Mouse (Mus musculus): ENCODE results near the gene Evi2a.

Gene Evi2a

GRCm38 (mm10) chr11:79530333-79530761 is at the start of gene Evi2a, which contains the start of gene Evi2:
TSS of gene Evi2a (minus strand) at chr11:79530609.
TSS of gene Evi2 (minus strand) at chr11:79530589.
- DNase-seq = peak; percentile 38

DNA sequence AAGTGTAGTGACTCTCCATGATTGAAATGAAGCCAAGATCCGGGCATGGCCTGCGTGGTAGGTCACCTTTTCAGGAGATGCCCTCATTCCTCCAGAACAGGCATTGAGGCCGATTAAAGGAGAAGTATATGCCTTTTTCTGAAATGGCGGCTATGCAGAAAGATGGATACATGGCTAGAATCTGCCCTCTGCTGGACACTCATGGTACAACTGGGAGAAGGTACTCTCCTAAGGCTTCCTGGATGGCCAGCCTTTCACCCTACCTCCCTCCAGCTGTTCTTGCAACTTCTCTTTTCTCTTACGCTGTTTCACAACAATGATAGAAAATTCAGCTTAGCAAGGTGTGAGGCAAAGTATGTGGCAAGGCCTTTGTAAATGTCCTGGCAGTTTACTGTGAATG is 47.3 kb upstream of the Evi2a start:
- DNase-seq = peak; percentile 86

DNA sequence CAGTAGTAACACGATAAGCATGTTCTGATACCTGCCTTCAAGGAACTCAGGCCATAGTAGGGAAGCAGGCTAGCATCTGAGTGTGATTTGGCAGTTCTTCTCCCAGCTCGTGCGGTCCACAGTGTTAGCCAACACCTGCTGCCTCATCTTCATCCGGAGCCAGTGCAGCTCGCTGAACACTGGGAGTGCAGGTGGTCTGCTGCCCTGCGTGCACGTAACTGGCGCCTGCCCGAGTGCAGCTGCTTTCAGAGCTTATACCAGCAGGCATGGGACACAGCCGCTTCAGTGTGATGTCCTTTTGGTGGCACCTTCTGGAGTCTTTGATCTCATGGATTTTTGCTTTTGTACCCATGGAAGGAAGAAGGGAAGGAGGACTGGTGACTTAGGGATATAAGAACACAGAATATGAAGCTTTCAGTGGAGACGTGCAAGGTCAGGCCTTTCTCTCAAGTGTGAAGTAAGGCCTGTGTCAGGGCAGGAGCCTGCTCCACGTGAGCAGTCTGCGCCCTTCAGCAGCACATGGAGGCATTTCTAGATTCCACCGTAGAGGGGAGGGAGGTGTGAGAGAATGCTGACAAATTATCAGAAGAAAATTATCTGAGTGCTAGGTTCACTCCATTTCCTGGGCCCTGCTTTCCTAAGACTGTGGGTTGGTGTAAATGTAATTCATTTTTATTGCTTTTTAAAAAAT is 45.1 kb upstream of the Evi2a start:
- no peak for DNase-seq

- no peak for DNase-seq
Measured at GRCm38 (mm10) chr11:79573836-79574235, 43.4 kb upstream of the Evi2a start.

DNA sequence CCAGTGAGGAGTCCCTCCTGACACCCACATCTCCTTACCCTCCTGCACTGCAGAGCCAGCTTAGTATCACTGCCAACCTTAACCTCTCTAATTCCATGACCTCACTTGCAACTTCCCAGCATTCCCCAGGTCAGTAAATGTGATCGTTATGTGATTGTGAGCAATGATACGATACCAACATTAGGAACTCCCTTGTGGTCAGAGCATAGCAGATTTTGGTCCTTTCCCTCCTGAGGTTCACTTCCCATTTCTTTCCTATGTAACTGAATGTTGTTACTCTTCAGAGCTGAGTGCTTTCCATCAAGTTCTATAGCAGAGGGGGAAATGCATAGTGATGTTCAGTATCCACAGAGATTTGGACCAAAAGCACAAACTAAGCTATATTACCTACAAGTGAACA is 39.9 kb upstream of the Evi2a start:
- no peak for DNase-seq

GRCm38 (mm10) chr11:79568197-79568911 is 37.9 kb upstream of the Evi2a start:
- no peak for DNase-seq

DNA sequence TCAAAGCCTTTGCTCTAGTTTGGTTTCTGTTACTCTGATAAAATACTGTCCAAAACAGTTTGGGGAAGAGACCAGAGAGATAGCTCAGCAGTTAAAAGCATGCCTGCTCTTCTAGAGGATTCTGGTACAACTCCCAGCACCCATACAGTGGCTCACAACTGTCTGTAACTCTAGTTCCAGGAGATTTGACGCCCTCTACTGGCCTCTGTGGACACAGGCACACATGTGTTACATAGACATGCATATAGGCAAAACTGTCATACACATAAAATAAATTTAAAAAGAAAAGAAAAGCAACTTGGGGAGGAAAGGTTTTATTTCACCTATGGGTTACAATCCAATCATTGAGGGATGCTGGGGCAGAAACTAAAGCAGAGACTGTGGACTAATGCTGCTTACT is 36.5 kb upstream of the Evi2a start:
- no peak for DNase-seq

DNA sequence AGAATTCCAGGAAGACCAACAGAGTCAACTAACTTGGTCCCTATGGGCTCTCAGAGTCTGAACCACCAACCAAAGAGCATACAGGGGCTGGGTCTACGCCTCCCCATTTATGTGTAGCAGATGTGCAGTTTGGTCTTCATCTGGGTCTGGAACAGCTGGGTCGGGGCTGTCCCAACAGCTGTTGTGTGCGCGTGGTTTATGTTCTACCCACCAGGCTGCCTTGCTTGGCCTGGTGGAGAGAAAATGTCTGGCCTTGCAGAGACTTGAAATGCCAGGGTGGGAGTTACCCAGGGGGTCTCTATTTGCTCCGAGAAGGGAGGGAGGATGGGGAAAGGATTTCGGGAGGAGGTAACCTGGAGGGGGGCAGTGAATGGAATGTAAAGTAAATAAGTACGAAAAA is 33.1 kb upstream of the Evi2a start:
- DNase-seq = no peak

DNA sequence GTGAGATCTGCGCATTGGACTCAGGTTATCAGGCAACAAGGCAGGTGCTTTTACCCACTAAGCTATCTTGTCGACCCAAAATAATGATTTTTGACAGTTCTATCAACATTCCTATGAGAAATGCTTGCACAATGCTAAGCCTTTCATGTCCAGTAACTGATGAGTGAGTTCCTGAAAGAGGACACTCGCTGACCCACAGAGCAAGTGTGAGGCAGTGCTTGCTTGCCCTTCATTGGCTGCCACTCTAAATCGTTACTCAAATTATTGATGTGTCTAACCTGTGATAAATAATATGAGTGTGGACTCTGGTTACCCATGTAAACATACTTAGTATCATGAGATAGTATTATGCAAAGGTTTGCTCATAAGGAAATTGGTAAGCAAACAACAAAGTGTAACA is 30.1 kb upstream of the Evi2a start:
- DNase-seq = no peak

- no peak for DNase-seq
Measured at GRCm38 (mm10) chr11:79552622-79553021, 22.2 kb upstream of the Evi2a start.

GRCm38 (mm10) chr11:79536293-79536692 is 5.9 kb upstream of the Evi2a start:
- DNase-seq = no peak

- DNase-seq = no peak
Measured at GRCm38 (mm10) chr11:79535554-79535953, 5.1 kb upstream of the Evi2a start.

- no peak for DNase-seq
Measured at GRCm38 (mm10) chr11:79533950-79534690, 3.7 kb upstream of the Evi2a start.

- DNase-seq = no peak
Measured at GRCm38 (mm10) chr11:79533311-79533710, 2.9 kb upstream of the Evi2a start.

DNA sequence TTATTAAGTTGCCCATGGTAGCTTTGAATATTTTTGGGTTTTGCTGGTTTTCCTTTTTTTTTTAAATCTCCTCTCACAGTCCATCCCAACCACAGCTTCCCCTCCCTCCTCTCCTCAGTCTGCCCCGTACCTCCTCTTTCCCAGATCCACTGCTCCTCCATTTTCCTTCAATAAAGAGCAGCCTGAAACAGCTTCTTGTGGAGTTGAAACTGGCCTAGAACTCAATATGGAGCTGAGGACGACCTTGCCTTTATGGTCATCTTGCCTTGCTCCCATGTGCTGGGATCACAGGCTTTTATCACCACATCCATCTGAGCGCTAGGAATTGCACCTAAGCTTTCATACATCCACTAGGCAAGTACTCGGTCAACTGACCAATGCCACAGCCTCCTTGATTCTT is 1.1 kb upstream of the Evi2a start:
- DNase-seq = no peak

DNA sequence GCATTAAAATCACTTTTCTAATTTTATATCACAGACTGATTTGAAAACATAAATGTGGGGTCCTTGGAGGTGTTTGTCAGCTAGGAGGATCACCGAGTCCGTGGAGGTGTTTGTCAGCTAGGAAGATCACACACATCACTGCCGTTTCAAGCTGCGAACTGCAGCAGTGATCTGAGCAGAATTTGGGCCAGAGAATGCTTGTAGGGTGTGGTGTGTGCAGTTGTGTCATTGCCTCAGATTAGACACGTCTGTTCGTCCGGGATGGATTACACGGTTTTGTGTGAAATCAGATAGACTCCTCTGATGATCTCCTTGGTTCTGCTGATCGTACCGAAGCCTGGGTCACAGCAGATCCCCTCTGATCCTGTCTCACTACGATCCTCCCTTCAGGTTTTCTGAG is 365 bp upstream of the Evi2a start:
- no peak for DNase-seq

DNA sequence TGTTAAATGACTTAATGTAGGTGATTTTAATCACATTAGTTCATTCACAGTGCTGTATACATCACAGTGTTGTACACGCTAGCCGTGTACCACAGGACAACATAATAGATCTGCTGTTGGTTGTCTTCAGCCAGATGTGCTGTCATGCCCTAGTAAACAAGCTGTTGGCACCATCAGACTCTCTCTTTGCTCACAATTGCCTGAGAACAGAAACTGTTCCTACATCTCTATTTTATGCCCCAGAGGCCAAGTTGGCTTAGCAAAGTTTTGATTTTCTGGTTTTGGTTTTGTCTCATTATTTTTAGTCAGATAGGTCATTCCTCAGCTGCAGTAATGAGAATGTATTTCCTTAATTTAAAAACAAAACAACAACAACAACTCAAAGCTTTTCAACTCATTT is 673 bp downstream of the Evi2a start:
- DNase-seq = no peak

DNA sequence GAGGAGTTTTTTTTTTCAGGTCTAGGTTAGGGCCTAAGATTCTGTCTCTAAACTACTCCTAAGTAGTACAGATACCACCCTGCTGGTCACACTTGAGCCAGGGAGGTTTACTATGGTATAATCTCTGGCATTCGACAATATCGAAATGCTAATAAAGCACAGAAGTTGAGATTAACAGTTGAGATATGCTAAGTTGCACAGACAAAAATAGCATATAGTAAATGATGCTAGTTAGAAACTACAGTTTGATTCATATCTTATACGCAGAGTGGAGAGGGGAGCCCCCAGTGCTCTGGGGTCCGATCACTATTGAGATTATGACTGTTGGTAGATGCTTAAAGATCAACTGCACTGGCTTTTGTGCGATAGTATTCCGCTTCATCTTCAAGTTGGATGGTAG is 1.2 kb downstream of the Evi2a start:
- DNase-seq = no peak

- DNase-seq = no peak
Measured at GRCm38 (mm10) chr11:79528601-79529000, 1.8 kb downstream of the Evi2a start.

- DNase-seq = peak; percentile 36
Measured at GRCm38 (mm10) chr11:79527739-79528384, 2.5 kb downstream of the Evi2a start.

- DNase-seq = peak; percentile 35
Measured at GRCm38 (mm10) chr11:79527015-79527738, 3.2 kb downstream of the Evi2a start.

DNA sequence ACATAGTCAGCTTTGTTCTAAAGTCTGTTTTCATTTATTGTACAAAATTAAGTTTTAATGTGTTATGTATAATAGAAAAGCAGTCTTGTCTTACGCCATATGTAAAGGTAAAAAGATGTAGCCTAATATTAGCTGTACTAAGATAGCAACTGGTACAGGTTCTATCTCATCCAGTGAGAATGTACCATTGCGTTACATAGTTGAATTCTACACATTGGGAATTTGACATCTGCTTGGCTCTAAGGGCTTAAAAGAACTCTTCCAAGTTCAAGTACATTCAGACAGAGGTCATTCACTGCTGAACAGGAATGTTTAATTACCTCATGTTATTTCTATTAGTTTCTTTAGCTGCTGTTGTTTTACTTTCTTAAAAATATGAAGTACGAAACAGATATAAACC is 3.9 kb downstream of the Evi2a start:
- no peak for DNase-seq

- DNase-seq = no peak
Measured at GRCm38 (mm10) chr11:79524310-79524575, 6.2 kb downstream of the Evi2a start.

Measured in thymus, postnatal 25 days (tissue).